Mouse (Mus musculus): ENCODE results near the gene Adgrv1. TPM values are rescaled to one million over a fixed set of nuclear protein-coding genes. Genes with fewer than 3 reads are reported as not detected.

Adgrv1 gene
- polyA plus RNA-seq, 1 experiment from 2014 or later: 0.13 TPM

GRCm38 (mm10) chr13:81176071-81176470, 456.9 kb downstream of the Adgrv1 start:
- no peak overlapping the region for H3K4me3 ChIP-seq (replicated peaks)
- ATAC-seq (ENCODE audit: low read depth) (no peak), DNase-seq (no peak)
- WGBS (ENCODE audit: insufficient replicate concordance): 31% methylated on average over 3 of the region's 3 CpGs
- H3K27me3 ChIP-seq: no peaks in the 10 kb centered on the region
- no peak overlapping the region for H3K4me2 ChIP-seq
- H3K36me3 ChIP-seq: no peaks in the 10 kb centered on the region
- no peak overlapping the region for H3K9ac ChIP-seq
- no peak overlapping the region for H3K27ac ChIP-seq
- no peaks in the 10 kb centered on the region for H3K9me3 ChIP-seq (replicated peaks)
- H3K4me1 ChIP-seq (replicated peaks): no peaks in the 10 kb centered on the region

DNA sequence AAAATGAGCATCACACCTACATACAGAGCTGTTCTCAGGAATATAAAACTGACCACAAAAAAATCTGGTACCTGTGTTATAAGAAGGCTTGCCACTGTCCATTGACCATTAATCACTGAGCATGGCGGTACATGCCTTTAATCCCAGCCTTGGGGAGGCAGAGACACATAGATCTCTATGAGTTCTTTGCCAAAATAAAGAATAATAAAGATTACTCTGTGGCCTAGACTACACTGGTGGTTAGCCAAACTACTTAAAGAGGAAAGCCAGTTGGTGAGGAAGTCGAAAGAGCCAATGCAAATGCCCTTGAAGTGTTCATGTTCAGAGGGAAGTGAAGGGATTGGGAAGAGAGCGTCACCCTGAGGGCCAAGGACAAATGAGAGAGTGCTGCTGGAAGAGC, 461.8 kb downstream of the Adgrv1 start:
- H3K4me2 ChIP-seq: no peak overlapping the region
- H3K9ac ChIP-seq: no peak overlapping the region
- DNase-seq: no peak
- WGBS (ENCODE audit: insufficient replicate concordance): 47% methylated on average over 3 of the region's 3 CpGs
- no peak overlapping the region for H3K27ac ChIP-seq
- H3K4me1 ChIP-seq (replicated peaks): no peaks in the 10 kb centered on the region
- no peaks in the 10 kb centered on the region for H3K27me3 ChIP-seq
- no peak overlapping the region for H3K4me3 ChIP-seq (replicated peaks)
- H3K9me3 ChIP-seq (replicated peaks): no peaks in the 10 kb centered on the region
- no peak for ATAC-seq (ENCODE audit: low read depth)
- no peaks in the 10 kb centered on the region for H3K36me3 ChIP-seq

DNA sequence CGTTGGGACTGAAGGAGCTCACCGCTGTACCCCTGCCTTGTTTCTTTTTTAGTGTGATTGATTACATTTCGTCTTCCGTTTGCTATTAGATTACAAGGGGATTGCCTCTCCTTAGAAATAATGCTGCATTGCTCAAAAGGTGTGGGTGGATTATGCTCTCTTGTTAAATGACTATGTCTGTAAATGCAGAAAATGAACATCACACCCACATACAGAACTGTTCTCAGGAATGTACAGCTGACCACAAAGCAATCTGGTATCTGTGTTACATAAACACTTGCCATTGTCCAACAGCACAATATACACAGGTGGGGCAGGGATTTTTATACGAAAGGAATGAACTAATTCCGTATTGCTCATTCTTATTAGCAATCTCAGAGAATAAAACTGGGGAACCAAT, 465.5 kb downstream of the Adgrv1 start:
- Histone ChIP-seq H3K9ac (no peak overlapping the region), H3K4me2 (no peak overlapping the region), H3K36me3 (no peaks in the 10 kb centered on the region), H3K27ac (no peak overlapping the region), H3K4me3 (replicated peaks) (no peak overlapping the region), H3K4me1 (replicated peaks) (no peaks in the 10 kb centered on the region), H3K9me3 (replicated peaks) (no peaks in the 10 kb centered on the region), H3K27me3 (no peaks in the 10 kb centered on the region)
- WGBS (ENCODE audit: insufficient replicate concordance): 69% methylated on average over 6 of the region's 6 CpGs
- no peak for ATAC-seq (ENCODE audit: low read depth)
- no peak for DNase-seq

DNA sequence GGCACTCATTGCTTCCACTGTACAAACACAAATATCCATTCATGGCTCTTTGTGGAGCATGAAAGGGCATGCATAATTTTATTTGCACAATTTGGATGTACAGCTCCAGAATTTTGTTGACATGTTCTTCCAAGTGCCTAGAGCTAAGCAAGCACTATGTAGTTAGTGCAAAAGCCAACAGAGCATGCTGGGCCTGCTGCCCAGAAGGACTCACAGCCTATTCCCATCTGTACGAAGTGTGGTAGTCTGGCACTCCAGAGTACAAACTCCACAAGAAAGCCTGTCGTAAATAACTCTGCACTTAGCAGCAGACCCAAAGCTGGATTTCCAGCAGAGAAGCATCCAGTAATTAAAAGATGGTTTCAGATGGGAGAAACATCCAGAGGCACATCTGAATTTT, 473.1 kb downstream of the Adgrv1 start:
- WGBS (ENCODE audit: insufficient replicate concordance): 51% methylated on average over 2 of the region's 2 CpGs
- no peak overlapping the region for H3K9ac ChIP-seq

DNA sequence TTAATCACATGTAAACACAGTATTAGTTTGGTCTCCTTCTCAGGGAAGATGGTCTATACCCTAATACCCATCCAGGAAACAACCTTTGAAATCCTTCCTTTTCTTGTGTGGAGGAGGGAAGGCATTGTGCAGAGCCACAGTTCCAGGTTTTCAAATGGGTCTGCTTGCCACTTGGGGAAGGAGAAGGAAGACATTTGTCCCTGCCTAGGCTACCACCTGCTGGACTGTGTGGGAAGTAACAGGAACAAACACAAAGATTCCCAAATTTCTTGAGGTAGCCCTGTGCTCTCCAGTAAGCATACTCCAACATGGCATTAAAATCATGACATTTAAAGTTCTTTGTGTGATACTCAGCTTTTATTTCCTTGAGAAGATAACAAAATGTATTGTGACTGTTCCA, 477.6 kb downstream of the Adgrv1 start:
- ATAC-seq (ENCODE audit: low read depth): no peak
- Histone ChIP-seq H3K27ac (no peak overlapping the region), H3K4me3 (replicated peaks) (no peak overlapping the region), H3K4me2 (no peak overlapping the region), H3K4me1 (replicated peaks) (no peaks in the 10 kb centered on the region), H3K36me3 (no peaks in the 10 kb centered on the region), H3K9ac (no peak overlapping the region), H3K27me3 (no peaks in the 10 kb centered on the region), H3K9me3 (replicated peaks) (no peaks in the 10 kb centered on the region)
- DNase-seq: no peak

More for the DNA sequence above, 473.1 kb downstream of the Adgrv1 start:
- Histone ChIP-seq H3K27me3 (no peaks in the 10 kb centered on the region), H3K36me3 (no peaks in the 10 kb centered on the region), H3K4me2 (no peak overlapping the region), H3K27ac (no peak overlapping the region), H3K9me3 (replicated peaks) (no peaks in the 10 kb centered on the region), H3K4me1 (replicated peaks) (no peaks in the 10 kb centered on the region), H3K4me3 (replicated peaks) (no peak overlapping the region)
- ATAC-seq (ENCODE audit: low read depth) (no peak), DNase-seq (no peak)

DNA sequence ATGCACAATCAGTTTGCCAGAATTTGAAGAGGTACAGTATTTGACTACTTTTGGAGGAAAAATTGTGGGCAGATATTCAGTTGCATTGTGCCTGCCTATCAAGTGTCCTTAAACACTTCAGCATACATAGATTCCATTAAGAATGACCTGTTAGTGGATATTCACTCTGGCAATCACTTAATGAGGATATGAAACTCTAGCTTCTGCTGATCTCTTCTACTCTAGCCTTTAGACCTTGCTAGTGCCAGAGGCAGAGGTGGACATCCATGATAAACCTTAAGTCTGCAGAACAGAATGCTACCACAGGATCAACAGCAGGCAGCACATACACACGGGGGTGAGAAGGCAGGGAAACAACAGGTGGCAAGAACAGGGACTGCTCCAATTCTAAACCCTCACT, 488.5 kb downstream of the Adgrv1 start:
- Histone ChIP-seq H3K9me3 (replicated peaks) (no peaks in the 10 kb centered on the region), H3K27ac (no peak overlapping the region), H3K36me3 (no peaks in the 10 kb centered on the region), H3K4me2 (no peak overlapping the region), H3K4me1 (replicated peaks) (no peaks in the 10 kb centered on the region), H3K4me3 (replicated peaks) (no peak overlapping the region), H3K27me3 (no peaks in the 10 kb centered on the region), H3K9ac (no peak overlapping the region)
- 39% methylated on average over 1 of the region's 1 CpGs for WGBS (ENCODE audit: insufficient replicate concordance)
- DNase-seq (no peak), ATAC-seq (ENCODE audit: low read depth) (no peak)

GRCm38 (mm10) chr13:81142268-81142884, 490.6 kb downstream of the Adgrv1 start:
- Histone ChIP-seq H3K4me3 (replicated peaks) (no peak overlapping the region), H3K27ac (no peak overlapping the region), H3K27me3 (no peaks in the 10 kb centered on the region), H3K9me3 (replicated peaks) (no peaks in the 10 kb centered on the region), H3K4me2 (no peak overlapping the region), H3K9ac (no peak overlapping the region), H3K36me3 (no peaks in the 10 kb centered on the region), H3K4me1 (replicated peaks) (no peaks in the 10 kb centered on the region)
- 62% methylated on average over 6 of the region's 6 CpGs for WGBS (ENCODE audit: insufficient replicate concordance)
- DNase-seq: no peak
- ATAC-seq (ENCODE audit: low read depth): no peak

DNA sequence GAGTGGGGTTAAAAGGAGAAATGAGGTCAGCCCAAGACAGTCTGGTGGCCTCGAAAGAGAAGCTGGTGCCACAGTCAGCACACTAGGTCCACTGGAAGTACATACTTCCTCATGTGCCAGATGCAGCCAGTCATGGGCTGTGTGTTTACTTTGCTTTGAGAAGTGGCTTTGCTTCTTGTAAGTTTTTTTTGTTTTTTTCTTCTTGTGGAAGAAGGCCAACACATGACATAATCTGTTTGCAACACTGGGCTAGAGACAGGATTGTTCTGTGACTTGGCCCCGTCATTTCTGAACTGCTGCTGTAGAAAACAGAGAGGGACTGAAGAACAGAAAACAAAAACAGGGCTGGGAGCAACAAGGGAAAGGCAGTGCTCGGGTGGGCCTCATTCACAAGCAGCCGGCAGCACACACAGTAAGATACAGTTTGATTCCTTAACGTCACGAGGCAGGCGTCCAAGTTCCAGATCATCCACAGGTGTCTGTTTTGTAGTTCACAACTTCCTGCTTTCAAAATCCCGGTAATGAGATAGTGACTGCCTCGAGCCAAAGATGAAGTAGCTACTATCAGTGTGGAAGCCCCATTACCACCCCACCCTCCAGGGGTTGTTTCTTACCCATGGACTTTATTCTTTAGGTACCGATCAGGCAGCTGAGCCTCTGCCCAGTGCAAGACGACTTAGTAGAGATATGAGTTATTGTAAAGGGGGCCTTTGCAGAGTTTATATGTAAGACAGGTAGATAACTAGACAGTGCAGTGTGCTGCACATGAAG, 496.1 kb downstream of the Adgrv1 start:
- 50% methylated on average over 11 of the region's 11 CpGs for WGBS (ENCODE audit: insufficient replicate concordance)
- no peaks in the 10 kb centered on the region for H3K36me3 ChIP-seq
- no peaks in the 10 kb centered on the region for H3K9me3 ChIP-seq (replicated peaks)
- no peak overlapping the region for H3K4me3 ChIP-seq (replicated peaks)
- ATAC-seq (ENCODE audit: low read depth): 0 out of 2 replicates have a peak, but pooled peaks have one; percentile 34
- H3K4me2 ChIP-seq: no peak overlapping the region
- H3K27me3 ChIP-seq: no peaks in the 10 kb centered on the region
- no peak for DNase-seq
- H3K9ac ChIP-seq: no peak overlapping the region
- H3K4me1 ChIP-seq (replicated peaks): peaks cover 3% of the 10 kb centered on the region; the same call in 1 of the 2 replicates
- H3K27ac ChIP-seq: no peak overlapping the region

GRCm38 (mm10) chr13:81135953-81136352, 497.0 kb downstream of the Adgrv1 start:
- Histone ChIP-seq H3K4me1 (replicated peaks) (peaks cover 3% of the 10 kb centered on the region; the same call in 1 of the 2 replicates), H3K27ac (no peak overlapping the region), H3K4me2 (no peak overlapping the region), H3K9me3 (replicated peaks) (no peaks in the 10 kb centered on the region), H3K27me3 (no peaks in the 10 kb centered on the region), H3K9ac (no peak overlapping the region), H3K36me3 (no peaks in the 10 kb centered on the region), H3K4me3 (replicated peaks) (no peak overlapping the region)
- DNase-seq: no peak
- 71% methylated on average over 10 of the region's 10 CpGs for WGBS (ENCODE audit: insufficient replicate concordance)
- no peak for ATAC-seq (ENCODE audit: low read depth)

GRCm38 (mm10) chr13:81134412-81134811, 498.5 kb downstream of the Adgrv1 start:
- DNase-seq (no peak), ATAC-seq (ENCODE audit: low read depth) (no peak)
- no peak overlapping the region for H3K4me3 ChIP-seq (replicated peaks)
- H3K27ac ChIP-seq: no peak overlapping the region
- peaks cover 7% of the 10 kb centered on the region for H3K4me1 ChIP-seq (replicated peaks)
- H3K9me3 ChIP-seq (replicated peaks): no peaks in the 10 kb centered on the region
- no peaks in the 10 kb centered on the region for H3K36me3 ChIP-seq
- H3K9ac ChIP-seq: no peak overlapping the region
- no peaks in the 10 kb centered on the region for H3K27me3 ChIP-seq
- no peak overlapping the region for H3K4me2 ChIP-seq

DNA sequence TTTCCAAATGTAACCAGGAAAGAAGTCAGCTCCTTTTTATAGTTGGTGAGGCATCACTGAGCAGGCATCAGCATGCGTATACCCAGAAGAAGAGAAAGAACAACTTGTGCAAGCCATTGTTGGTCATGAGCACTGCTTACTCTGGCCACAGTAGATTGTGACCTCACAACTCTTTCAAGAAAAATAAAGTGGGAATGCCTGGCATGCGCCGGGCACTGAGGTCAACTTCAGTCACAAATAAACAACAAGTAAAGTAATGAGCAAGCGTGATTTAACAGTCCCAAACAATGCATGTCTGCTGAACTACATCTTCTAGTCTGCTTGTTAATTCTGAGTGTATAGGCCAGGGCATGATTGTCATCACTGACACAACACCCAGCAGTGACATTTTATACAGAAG, 499.6 kb downstream of the Adgrv1 start:
- peaks cover 7% of the 10 kb centered on the region for H3K4me1 ChIP-seq (replicated peaks)
- DNase-seq (no peak), ATAC-seq (ENCODE audit: low read depth) (no peak)
- H3K4me3 ChIP-seq (replicated peaks): no peak overlapping the region
- 71% methylated on average over 4 of the region's 4 CpGs for WGBS (ENCODE audit: insufficient replicate concordance)
- no peaks in the 10 kb centered on the region for H3K27me3 ChIP-seq
- no peak overlapping the region for H3K4me2 ChIP-seq
- H3K27ac ChIP-seq: no peak overlapping the region
- no peaks in the 10 kb centered on the region for H3K9me3 ChIP-seq (replicated peaks)
- H3K36me3 ChIP-seq: no peaks in the 10 kb centered on the region
- H3K9ac ChIP-seq: no peak overlapping the region

DNA sequence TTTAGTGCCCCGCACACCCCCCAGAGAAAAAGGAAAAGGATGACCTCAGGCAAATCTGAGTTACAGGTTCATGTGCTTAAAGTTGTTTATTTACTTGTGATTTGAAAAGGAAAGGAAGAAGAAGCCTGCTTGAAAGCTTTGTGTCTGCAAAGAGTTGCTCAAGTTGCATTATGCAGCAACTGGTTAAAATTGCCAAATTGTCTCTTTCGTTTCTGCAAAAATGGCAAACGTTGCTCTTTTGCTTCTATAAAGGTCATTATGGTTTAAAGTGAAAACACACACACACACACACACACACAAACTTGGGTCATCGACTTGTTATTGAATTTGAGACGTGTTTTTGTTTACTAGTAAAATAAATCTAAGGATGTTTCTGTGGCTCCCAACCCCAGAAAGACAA, 500.3 kb downstream of the Adgrv1 start:
- H3K9ac ChIP-seq: no peak overlapping the region
- peaks cover 7% of the 10 kb centered on the region for H3K4me1 ChIP-seq (replicated peaks)
- H3K36me3 ChIP-seq: no peaks in the 10 kb centered on the region
- H3K27ac ChIP-seq: no peak overlapping the region
- no peaks in the 10 kb centered on the region for H3K27me3 ChIP-seq
- H3K9me3 ChIP-seq (replicated peaks): no peaks in the 10 kb centered on the region
- no peak overlapping the region for H3K4me3 ChIP-seq (replicated peaks)
- no peak overlapping the region for H3K4me2 ChIP-seq
- DNase-seq (no peak), ATAC-seq (ENCODE audit: low read depth) (no peak)
- whole genome bisulfite sequencing (ENCODE audit: insufficient replicate concordance): 63% methylated on average over 5 of the region's 5 CpGs

Data from liver, embryonic 13.5 days (tissue).